Mouse (Mus musculus): ENCODE measurements at regions not wholly inside any gene's neighbourhood (a gene's known extent, or its start where the extent isn't known, plus 50 kb on each side); places are given as distances from the start of the nearest gene placed in this dataset.

DNA sequence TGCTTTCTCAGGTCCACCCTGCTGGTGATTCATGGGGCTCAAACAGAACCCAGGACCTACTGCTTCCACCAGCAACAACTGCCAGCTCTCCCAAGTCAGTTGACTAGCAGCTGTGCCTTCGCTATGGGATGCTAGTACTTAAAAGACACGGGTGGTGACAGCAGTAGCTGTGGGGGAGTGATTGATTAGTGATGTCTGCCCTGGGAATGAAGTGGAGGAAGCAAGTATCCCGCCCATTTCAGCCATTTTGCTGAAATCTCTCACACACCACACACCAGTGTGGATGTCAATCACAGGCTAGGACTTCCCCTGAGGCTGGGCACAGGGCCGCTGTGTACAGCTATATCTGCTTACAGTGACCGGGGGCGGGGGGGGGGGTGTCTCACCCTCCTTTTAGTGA lies 153.2 kb downstream of the Matn1 start:
- in situ Hi-C loops (cut with MboI, MseI), result no loop called here

DNA sequence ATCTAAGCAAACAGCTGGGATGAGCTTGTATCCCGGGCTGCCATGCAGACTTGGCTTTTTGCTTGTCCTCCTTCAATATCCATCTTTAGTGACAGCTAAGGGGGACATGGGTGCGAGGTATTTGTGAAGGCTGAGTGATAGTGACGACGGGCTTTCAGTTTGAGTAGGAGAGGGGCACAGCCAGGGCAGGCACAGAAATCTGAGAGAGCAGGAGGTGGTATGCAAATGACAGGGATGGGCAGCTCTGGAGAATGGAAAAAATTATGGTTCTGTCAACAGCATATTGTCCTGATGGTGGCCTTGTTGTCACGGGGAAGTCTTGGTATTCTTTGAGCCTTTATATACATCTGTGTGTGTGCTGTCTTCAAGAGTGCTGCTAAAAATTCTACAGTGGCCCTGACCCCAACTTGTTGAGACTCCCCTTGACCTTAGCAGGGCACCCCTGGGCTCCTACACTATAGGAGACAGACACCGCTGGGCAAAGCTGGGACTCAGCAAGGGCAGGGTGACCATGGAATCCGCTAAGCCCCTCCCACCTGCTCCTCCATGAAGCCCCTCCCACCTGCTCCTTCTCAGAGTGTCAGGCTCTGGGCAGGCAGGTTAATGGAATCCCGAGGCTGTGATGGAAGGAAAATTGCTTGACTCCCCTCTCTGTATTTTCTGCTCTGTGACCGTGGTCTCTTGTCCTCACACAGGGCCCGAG lies 156.1 kb downstream of the Matn1 start:
- in situ Hi-C loops (cut with MboI, MseI), result no loop called here

DNA sequence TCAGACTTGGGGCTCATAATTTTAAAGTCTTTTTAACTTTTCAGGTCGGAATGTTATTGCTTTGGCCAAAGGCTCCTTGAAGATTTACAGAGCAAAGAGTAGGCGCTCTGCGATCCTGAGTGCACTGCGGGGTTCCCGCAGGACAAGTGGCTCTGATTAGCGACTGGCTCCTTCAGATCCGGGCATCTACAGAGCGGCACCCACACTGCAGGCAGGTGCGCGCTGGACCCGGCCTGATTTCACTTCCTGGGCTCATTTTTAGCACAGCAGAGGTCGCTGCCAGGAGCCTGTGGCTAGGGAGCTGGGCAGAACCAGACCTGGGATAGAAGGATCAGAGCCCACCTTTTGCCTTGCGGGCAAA lies 156.6 kb downstream of the Matn1 start:
- in situ Hi-C loops (cut with MboI, MseI), result no loop called here

DNA sequence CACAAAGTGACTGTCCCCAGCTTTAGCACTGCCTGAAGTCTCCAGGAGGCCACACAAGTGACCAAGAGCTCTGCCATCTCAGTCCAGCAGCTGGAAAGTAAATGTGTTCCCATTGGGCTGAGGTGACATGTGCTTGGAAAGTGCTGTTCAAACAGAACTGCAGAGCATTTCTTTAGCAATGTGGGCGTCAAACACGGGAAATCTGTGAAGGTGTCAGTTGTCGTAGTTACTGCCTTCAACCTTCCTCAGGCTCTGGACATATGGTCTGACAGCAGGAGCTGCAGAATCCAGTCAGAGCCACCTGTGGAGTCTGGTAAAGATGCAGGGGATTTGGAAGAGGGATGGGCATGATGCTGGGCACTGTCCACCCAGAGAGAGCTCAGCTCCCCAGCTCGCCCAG lies 158.0 kb downstream of the Matn1 start:
- in situ Hi-C loops (cut with MboI, MseI), result no loop called here

DNA sequence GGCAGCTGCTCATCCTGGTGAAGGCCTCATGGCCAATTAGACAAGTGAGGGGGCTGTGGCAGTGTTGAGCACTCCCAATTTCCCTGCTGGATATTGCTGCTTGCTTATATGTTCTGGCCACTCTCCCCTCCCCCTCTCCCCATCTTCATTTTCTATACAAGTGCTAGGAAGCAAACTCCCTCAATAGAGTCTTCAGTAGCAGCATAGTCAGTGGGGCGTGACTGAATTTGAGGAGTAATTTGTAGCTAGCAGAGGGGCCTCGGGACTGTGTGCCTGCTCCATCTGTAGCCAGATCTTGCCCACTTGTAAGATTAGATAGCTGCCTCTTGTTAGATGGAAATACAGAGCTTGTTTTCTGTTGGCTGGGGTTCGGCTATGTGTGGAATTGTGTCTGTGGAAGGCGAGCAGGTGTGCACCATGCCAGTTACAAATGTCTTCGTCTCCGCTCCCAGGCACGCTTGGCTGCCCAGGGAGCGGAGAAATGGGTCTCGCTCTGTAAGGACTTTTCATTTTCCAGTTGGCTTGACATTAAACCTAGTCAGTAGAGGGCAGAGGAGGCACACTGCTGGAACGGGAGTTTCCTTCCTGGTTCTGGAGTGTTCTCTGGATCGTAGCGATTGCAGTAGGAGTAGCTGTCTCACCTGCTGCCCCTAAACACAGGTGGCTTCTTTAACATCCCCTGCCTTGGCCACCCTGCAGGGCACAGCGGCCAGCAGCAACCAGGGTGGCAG lies 163.1 kb downstream of the Matn1 start:
- in situ Hi-C loops (cut with MboI, MseI), result no loop called here

DNA sequence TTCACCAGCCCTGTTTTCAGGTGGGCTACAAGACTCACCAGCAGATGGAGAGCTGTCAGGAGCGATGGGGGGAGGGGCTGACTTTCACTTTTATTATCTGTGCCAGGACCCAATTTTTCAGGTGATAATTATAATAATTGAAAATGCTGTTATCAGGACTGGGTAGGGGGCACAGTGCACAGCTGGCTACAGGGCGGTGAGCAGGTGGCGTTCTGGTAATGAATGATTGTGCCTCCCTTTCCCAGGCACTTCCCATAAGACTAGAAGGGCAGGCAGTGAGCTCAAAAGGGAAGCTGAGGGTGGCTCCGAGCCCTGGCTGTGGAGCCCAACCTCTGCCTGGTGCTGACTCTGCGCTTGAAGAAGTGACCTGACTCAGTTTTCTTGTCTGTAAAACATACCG lies 168.4 kb downstream of the Matn1 start:
- in situ Hi-C loops (cut with MboI, MseI), result no loop called here

DNA sequence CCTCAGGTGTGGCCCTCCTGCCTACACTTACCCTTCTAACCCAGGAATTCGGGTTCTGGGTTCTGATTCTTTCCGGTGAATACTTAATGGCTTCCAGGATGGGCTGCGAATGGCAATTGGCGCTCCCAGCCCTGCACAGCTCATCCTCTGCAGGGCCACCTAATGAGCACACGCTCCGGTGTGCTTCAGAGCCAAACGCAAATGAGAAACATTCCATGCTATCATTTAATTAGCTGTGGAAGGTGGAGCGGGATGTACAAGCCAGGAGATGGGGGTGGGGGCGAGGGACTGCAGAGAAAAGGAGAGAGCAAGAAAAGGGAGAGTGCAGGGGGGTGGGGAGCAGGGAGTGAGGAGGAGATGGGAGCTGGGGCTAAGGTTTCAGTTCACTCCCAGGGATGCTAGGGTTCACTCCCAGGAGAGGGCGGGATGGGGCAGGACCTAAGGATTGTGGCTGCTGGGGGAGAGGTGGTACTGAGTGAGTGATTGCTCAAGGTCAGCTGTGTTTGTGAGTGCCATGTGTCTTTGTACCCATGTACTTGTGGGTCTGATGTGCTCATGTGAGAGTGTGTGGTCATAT lies 169.6 kb downstream of the Matn1 start:
- in situ Hi-C loops (cut with MboI, MseI), result no loop called here

DNA sequence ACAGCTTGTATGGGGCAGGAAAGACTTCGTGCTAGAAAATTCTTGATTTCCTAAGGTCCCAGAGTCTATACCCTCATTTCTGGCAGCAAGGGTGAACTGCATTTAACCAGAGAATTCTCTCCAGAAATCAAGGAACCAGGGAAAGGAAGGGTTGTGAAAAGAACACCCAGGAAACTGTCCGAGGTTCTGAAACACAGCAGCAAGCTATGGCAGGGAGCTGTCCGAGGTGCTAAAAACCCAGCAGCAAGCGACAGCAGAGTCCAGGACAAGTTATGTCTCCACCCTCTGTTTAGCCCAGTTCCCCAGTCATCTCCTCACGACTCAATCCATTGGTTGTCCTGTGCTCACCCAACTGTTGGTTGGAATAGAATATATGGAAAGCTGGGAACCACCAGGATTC lies 171.1 kb downstream of the Matn1 start:
- in situ Hi-C loops (cut with MboI, MseI), result no loop called here

DNA sequence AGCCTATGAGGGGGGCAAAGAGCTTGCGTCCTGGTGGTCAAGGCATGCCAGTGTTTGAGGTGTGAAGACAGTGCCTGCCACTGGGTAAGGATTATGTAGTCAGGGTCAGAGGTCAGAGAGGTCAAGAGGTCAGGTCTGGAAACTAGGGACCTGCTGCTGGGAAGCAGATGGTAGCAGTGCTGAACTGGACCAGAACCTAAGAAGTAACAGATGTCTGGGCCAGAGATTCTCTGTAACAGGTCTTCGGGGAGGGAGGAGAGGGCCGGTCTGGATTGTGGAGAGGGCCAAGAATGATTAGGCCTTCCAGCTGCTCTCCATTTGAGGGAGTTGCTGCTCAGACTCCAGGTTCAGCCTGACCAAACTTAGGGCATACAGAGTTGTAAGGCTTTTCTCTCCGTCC lies 174.4 kb downstream of the Matn1 start:
- in situ Hi-C loops (cut with MboI, MseI), result no loop called here

DNA sequence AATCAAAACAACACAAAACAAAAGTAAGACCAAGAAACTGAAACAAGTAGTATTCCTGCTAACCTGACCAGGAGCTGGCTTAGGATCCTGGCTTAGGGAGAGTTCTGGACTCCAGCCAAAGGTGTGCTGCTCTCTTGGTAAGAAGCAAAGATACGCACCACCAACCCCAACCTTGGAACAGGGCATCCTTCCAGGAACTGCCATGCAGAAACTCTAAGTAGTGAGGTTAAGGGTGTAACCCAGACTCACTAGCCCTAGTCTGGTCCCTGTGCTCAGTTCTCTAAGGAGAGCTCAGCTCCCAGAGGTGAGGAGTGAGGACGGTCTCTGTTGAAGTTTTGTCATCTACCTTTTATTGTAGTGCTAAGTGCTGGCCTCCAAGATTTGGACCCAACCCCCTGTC lies 175.4 kb downstream of the Matn1 start:
- in situ Hi-C loops (cut with MboI, MseI), result no loop called here

DNA sequence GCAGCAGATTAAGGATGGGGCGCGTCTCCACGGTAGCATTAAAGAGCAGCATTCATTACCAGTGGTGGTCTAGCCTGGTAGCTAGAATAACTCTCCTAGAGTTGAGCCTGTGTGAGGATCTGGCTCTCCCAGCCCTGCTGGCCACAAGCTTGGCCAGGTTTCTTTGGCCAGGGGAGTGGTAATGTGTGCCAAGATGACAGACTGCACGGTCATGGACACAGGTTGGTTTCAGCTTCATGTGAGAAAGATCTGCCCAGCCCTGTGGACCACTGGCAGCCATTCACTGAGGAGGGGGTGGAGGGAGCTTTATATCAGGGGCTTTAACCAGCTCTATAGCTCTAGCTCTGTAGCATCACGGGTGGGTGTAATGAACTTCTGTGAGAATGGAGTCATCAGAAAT lies 176.5 kb downstream of the Matn1 start:
- in situ Hi-C loops (cut with MboI, MseI), result no loop called here

DNA sequence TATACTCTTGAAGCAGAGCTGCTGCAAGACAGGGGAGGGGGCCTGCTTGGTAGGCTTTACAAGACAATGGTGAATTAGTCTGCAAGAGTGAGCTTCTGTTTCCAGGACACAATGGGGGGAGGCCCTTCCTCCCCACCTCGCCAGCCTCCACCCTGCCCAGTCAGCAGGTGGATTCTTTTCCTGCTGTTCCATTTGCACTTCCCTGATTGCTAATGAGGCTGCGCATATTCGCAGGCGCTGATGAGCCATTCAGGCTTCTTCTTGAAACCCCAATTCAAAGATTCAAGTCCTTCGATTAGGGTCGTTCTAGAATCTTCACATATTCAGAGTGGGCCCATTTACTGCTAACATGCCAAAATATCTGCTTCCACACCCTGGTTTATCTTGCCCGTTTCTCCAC lies 181.8 kb downstream of the Matn1 start:
- in situ Hi-C loops (cut with MboI, MseI), result loop anchor here (25.0 kb wide), 1 partner anchor 164 kb away; no protein-coding TSS in a partner anchor

DNA sequence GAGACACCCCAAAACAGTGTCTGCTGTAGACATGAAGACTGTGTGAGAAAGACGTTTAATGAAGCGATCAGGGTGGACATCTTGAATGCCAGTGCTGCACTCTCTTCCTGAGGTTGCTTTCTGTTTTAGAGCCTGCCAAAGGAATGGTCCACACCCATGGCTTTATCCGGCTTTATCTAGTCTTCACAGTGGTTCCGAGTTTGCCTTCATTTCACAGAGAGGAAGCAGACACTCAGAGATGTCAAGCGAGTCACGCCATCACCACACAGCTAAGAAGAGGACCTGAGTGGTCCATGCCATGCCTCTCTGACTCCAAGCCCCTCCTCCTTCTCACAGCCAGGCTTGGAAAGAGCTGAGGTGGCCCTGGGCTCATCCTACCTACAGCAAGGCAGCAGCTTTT lies 182.7 kb downstream of the Matn1 start:
- in situ Hi-C loops (cut with MboI, MseI), result loop anchor here (25.0 kb wide), 1 partner anchor 165 kb away; no protein-coding TSS in a partner anchor

DNA sequence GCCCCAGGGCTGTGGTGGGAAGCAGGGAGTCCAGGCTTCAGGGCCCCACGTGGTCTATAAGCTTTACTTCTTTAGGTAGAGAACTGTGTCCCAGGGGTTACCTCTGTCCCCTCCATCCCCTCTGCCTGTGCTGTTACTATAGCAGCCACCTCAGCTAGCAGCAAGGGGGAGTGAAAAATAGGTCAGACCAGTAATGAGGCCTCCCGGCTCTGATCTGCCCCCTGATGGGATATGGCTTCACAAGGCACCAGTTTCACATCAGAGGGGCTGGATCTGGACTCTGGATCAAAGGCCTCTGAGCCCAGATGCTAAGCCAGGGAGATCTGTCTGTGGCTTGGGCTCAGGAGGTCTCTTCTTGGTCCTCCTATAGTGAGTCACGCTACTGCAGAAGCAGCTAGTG lies 184.5 kb downstream of the Matn1 start:
- in situ Hi-C loops (cut with MboI, MseI), result loop anchor here (25.0 kb wide), 1 partner anchor 166 kb away; no protein-coding TSS in a partner anchor

DNA sequence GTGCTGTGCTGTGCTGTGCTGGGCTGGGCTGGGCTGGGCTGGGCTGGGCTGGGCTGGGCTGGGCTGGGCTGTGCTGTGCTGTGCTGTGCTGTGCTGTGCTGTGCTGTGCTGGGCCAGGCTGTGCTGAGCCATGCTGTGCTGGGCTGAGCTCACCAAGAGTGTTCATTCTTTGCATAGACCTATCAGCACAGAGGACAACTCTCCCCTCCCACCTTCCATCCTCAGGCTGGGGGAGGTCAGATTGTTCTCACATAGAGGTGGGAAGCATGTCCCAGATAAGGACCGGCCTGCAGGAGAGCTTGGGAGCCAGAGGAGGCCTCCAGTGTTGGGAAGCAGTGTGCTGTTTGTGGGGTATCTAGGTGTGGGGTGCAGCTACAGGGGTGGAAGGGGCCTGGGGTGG lies 188.0 kb downstream of the Matn1 start:
- in situ Hi-C loops (cut with MboI, MseI), result loop anchor here (25.0 kb wide), 1 partner anchor 170 kb away; no protein-coding TSS in a partner anchor

DNA sequence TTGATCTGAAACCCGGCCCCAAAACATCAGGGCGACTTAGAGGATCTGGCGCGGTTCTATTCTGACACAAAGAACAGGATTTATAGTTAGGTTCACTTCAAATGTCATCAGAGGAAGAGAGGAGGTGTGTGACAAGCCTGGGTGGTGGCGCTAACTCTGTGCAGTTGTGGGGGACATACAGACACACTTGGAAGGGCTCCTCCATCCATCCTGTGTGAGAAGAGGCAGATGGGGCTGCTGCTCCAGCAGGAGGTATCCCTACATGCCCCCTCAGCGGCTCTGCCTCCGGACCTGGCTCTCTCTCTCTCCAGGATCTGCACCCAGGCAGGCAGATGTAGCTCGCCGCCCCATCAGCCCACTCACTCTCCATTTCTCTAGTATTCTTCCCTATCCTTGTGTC lies 188.6 kb downstream of the Matn1 start:
- in situ Hi-C loops (cut with MboI, MseI), result loop anchor here (25.0 kb wide), 1 partner anchor 170 kb away; no protein-coding TSS in a partner anchor

DNA sequence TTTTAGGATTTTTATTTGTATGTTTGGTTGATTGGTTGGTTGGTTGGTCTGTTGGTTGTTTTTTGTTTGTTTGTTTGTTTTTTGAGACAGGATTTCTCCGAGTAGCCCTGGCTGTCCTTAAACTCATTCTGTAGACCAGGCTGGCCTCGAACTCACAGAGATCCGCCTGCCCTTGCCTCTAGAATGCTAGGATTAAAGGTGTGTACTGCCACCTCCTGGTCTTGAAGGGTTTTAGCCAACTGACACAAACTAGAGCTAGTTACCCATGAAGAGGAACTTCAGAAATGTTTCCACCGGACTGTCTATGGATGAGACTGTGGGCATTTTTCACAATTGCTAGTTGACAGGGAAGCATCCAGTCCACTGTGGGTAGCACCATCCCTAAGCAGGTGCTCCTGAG lies 191.7 kb downstream of the Matn1 start:
- in situ Hi-C loops (cut with MboI, MseI), result loop anchor here (25.0 kb wide), 1 partner anchor 174 kb away; no protein-coding TSS in a partner anchor

DNA sequence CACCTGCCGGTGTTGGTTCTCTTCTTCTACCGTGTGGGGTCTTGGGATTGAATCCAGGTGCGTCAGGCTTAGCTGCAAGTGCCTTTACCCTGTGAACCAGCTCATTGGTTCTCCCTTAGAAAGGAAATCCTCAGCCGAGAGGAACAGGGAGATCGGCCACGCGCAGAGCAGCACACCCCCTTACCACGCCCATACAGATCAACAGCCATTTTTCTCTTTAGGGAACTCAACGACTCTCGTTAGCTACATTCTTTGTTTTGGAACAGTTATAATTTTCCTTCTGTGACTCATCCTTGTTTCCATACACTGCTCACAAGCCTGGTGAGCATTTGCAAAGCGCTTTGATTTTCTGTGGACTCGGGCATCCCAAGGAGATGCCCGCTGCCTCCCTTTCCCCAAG lies 194.7 kb downstream of the Matn1 start:
- in situ Hi-C loops (cut with MboI, MseI), result loop anchor here (25.0 kb wide), 1 partner anchor 177 kb away; no protein-coding TSS in a partner anchor

DNA sequence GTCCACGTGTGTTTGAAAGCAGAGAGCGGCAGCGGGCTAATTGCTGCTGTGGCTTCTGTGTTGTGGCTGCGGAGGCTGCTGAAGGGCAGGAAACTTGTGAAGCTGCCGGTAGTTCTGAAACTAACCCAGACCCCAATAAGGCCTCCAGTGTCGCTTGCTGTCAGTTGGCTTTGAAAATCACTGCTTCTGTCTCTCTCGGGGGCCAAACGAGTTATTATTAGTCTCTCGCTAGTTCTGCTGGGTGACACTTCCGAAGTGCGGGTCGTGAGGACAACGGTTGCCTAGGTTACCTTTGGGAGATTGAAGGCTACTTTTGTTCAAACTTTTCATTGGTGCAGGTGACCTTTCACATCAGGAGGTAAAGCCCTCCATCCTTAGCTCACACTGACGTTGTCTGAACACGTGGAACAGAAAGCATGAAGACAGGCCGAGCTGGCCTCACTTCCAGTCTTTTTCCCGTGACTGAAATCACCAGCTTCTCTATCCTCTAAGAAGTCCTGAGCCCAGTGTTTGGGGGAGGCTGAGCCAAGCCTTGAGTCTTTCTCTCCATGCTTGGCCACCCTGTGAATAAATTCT lies 197.8 kb downstream of the Matn1 start:
- in situ Hi-C loops (cut with MboI, MseI), result loop anchor here (25.0 kb wide), 1 partner anchor 180 kb away; no protein-coding TSS in a partner anchor

DNA sequence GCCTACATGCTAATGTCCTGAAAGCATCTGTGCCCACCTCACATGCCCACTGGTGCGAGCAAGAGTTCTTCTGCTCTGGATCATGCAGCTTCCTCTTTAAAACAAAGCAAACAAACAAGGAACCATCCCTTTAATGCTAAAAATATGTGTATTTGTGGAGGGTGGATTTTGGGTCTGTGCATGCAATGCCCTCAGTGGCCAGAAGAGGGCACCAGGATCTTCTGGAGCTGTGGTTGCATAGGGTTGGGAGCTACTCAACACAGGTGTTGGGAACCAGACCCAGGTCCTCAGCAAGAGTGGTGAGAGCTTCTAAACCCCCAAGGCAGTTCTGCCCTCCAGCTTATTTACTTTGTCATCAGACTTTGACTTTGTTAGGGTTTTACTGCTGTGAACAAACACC lies 201.3 kb downstream of the Matn1 start:
- in situ Hi-C loops (cut with MboI, MseI), result loop anchor here (25.0 kb wide), 1 partner anchor 183 kb away; no protein-coding TSS in a partner anchor

DNA sequence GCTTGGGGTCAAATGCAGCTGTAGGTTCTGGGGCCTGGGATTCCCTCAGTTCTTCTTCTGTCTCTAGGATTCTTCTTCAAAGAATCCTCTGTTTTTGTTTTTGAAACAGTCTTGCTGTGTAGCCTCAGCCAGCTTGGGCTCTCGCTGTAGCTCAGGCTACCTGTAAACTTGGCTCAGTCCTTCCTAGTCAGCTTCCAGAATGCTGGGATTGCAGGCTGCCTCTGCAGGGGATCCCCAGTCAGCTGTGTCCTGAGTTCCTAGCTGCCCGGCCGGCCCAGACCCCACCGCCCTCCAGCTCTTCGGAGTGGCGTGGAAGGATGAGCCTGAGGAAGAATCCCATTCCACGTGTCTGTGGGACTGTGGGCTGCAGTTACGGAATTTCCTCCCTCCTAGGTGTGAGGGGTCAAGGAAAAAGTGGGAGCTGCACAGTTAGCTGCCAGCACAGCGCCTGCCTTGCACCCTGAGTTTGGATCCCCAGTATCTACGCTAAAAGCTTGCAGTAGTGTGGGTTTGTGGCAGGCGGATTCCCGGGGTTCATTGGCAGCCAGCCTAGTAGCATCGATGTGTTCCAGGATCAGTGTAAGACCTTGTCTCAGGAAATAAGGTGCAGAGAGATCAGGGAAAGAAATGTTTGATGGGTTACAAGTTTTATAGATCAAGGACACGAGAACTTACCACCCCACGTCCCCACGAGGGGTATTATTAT lies 204.0 kb downstream of the Matn1 start:
- in situ Hi-C loops (cut with MboI, MseI), result loop anchor here (25.0 kb wide), 1 partner anchor 186 kb away; no protein-coding TSS in a partner anchor

All from T-helper 1 cell (primary cell).